Mouse (Mus musculus): Measurements from ENCODE around the gene Dmrt2.

DNA sequence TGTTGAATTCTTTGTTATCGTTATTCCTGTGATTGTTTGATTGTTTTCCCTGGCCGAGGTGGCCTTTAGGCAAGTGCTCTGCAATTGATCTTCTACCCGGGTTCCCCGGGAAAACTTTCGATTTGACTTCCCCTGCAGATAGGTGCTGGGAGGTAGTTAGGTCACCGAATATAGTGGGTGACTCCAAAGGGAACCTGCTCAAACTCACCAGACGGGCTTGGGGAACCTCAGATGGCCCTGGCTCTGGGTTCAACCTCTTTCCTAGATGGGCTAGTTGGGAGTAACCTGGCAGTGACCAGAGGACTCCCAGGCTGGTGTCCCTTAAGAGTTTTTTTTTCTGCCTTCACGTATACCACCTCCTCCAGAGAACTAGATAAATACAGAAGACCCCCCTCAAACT is 2.5 kb downstream of the Dmrt2 start:
- TF ChIP-seq CTCF (conservative IDR thresholded peaks at IDR 0.05; ENCODE audit: low read length) (no peak), POU5F1 (IDR thresholded peaks at IDR 0.05; ENCODE audit: borderline replicate concordance, low read length) (no peak), NANOG (IDR thresholded peaks at IDR 0.05; ENCODE audit: borderline replicate concordance, low read length) (no peak)
